Mouse (Mus musculus) cerebellum, adult 11-12 months (tissue): ENCODE results near the gene Pou5f1.

Experiments
- DNase-seq: peaks from one replicate; pipeline ENCODE4 v3.0.0; 2022

Gene Pou5f1

DNA sequence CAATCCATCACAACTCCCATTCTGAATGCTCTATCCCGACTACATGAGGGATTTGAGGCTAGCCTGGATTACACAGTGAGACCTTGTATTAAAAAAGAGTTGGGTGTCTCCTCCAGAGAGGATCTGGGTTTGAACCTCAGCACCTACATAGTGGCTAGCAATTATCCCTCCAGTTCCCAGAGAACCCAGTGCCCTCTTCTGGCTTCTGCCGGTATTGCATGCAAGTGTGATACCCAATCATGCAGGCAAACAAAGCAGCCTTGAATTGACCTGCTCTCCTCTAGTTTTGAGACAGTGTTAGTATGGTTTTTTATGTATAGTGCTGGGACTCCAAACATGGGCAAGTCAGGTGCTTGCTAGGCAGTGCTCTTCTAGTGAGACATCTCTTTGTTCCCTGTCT lies 8.1 kb downstream of the Pou5f1 start:
- DNase-seq: no peak

DNA sequence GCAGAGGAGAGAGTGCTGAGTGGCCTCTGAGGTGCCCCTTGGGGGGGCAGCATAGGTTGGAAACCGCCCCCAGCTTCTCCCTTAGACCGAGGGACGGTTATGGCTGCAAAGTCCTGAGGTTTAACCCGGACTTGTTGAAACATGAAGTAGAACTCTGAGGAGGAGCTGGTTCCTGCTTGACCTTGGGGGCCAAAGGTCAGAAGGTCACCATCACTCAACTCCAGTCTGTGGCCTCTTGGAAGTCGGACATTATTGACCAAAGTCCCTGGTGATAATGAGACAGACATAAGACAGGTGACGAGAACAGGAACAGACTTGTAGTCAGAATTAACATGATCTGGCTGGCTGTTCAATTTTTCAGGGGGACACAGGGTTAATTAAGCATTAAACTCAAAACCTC lies 8.9 kb downstream of the Pou5f1 start:
- no peak for DNase-seq

DNA sequence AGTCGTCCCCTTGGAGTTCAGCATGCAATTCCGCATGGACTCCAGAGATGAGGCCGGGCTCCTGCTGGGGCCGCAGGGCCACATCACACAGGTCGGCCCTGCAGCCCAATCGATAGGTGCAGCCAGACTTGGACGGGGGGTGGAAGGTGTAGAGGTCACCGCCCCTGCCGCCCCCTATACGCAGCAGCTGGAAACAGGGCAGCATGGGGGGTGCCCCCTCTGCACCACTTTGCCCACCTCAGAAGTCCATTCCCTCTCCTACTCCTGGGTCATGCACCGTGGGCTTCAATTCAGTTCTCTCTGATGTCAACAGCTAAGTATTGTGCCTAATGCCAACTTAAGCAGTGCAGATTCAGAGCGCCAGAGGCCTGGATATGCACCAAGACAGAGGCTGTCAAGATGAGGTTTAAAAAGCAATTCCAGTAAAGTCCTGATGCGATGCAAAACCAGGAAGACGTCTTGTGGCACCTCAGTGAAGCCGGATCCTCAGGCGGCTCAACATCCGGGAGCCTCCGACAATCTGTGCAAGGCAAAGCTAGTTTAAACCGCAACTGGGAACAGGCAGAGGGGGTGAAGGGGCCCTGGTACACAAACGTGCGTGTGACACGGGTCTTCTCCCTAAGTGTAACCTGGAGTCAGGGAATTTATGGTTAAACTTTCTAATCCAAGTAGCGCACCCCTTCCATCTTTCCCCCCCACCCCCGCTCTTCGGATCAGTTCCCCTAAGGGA lies 10.3 kb downstream of the Pou5f1 start:
- DNase-seq: peak; percentile 34

DNA sequence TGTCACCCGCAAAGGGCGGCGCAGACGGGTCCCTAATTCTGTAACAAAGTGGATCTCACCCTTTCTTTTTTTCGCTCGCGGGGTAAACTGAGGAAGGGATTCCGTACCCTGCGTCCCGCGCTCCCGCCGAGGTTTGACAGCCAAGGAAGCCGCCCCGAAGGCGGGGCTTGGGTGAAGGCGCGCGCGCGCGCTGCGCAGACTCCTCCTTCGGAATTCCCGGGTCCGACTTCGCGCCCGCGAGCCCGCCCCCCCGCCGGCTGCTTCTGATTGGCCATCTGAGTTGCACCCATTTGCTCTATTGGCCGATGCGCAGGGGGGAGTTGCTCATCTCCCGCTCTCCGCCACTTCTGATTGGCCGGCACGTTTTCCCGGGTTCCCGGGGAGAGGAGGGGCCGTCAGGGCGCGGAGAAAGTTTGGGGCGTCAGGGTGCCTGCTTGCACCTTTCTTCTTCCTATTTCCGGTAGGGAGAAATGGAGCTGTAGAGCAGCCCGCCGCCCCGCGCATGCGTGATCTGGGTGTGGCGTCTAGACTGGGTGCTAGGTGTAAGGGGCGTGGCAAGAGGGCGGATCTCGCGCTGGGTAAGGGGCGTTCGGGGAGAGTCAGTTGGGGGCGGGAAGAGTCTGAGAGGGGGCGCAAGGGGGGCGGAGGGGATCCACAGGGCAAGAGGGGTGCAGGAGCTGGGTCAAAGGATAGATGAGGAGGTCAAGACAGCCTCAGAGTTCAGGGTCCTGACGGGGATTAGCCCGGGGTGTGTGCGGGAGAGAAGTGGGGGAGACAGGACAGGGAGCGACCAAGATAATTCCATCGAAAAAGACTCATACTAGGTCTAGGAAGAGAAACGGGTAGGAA lies 11.1 kb downstream of the Pou5f1 start, which contains the start of the genes Tcf19 and Cchcr1:
Gene Tcf19 (minus strand): TSS at position 173 of the 849 bp plus-strand sequence.
Gene Cchcr1 (plus strand): TSS at position 449 of the 849 bp plus-strand sequence.
- DNase-seq: peak; percentile 93

DNA sequence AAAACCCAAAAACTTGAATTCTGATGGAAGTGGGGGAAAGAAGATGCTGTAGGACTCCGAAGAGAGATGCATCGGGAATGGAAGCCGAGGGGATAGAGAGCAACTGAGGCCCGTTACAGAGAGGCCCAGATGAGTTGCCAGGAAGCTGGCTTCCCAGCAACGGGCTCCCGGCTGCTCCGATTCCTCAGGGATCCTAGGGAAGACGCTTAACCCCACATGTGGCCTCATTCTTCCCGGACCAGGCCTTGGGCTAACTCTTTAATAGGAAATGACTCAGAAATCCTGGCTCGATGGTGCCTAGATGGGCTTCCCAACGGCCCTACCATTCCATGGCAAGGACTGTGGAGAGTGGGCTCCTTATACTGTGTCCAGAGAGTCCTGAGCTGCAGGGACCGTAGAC lies 11.7 kb downstream of the Pou5f1 start:
- DNase-seq: no peak

DNA sequence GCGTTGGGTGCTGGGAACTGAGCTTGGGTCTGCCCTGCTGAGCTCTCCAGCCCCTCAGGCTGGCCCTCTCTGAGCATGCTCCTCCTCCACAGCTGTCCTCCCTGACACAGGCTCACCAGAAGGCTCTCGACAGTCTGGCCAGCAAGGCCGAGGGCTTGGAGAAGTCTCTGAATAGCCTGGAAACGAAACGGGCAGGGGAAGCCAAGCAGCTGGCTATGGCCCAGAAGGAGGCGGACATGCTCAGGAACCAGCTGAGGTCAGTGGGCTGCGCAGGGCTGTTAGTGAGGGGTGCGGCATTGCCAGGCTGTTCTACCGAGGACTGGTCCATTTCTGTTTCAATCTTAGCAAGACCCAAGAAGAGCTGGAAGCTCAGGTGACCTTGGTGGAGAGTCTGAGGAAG lies 18.5 kb downstream of the Pou5f1 start:
- no peak for DNase-seq

DNA sequence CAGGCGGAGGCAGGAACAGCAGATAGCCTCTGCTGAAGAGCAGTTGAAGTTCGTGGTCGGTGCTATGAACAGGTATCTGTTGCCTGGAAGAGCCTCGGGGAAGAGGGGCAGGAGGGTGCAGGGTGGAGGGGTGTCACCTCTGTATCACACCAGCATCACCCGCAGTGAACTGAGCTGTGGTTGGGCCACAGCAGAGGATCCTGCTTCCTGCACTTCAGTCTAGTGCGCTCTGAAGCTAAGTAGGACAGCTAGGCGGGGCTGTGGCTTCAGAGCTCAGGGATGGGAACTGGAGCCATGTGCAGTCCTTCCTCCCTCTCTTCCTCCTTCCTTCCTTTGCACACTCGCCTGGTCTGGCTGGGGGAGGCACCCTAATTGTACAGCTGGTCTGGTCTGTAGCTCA lies 20.8 kb downstream of the Pou5f1 start:
- no peak for DNase-seq

DNA sequence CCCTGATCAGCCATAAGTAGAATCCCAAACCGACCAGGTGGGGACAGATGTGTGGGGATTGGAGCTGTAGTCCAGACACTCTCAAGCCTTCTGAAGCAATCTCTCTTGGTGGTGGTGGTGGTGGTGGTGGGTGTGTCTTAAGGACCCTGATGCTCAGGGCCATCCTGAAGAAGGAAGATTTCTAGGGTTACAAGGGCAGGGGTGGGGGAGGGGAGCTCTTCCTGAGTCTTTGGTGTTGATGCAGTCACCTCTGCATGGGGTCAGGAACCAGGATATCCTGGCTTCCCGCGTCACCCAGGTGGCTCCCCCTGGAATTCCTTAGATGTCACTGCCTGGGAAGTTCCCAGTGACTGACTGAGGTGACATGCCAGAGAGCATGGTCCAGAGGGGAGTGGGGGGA lies 26.5 kb downstream of the Pou5f1 start:
- no peak for DNase-seq

DNA sequence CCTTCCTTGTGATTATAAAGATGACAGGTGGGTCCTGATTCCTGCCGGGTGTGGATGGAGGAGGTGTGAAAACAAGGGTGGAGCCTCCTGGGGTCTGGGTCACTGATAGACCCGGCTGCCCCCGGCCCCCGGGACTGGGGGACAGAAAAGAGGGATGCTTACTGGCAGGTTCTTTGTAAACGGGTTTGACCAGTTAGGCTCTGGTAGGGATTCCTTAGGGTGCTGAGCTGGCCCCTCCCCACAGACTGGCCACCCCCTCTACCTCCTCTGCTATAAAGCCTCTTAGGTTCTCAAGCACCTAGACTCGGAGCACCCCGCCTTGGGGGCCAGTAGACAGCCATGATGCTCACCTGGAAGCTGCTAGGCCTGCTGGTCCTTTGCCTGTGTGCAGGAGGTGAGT lies 27.1 kb downstream of the Pou5f1 start, which contains the start of gene Psors1c2:
Gene Psors1c2 (plus strand): TSS at position 301 of the 400 bp plus-strand sequence.
- no peak for DNase-seq

DNA sequence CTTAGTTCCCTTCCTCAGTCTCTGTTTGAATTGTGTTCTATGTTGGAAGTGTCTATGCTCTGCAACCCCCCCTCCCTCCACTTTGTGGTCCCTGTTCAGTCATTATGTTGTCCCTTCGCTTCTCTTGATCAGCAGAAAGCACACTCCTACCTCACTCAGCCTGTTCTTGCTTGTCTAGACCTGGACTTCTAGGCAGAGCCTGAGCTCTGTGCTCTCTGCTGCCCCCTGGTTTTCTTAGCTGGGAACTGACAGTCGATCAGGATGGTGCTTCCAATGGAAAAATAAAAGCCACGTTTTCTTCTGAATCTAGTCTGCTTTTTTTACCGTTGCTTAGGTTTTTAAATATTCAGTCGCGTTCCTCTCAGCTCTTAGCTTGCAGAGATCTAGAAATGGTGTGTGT lies 28.5 kb downstream of the Pou5f1 start:
- DNase-seq: peak; percentile 70

DNA sequence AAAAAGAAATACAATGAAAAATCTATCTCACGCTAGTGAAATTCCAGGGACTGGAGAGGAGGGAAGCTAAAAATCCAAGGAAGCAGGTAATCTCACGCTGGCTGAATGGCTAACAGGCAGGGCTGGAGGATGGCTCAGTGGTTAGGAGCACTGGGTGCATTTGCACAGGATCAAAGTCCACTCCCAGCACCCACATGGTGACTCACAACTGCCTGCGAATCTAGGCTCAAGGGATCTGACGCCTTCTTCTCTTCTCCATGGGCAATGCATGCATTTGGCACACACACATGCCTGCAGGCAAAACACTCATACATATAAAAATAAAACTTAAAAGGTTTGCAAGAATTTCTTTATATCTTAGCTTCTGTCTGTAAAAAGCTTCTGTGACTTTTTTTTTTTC lies 31.6 kb downstream of the Pou5f1 start:
- no peak for DNase-seq

DNA sequence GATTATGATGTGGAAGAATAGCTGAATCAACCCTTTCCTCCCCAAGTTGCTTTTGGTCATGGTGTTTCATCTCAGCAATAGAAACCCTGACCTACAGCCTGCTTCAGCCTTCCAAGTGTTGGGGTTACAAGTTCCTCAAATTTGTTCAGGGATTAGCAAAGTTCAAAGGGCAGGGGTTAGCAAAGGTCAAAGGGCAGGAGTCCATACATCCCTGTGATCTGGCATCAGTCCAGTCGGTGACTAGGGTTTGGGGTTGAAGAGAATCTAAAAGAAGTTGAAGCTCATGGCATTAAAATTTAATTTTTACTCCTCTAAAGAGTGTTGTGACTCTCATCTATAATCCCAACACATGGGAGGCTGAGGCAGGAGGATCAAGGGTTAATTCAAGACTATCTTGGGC lies 32.7 kb downstream of the Pou5f1 start:
- no peak for DNase-seq

DNA sequence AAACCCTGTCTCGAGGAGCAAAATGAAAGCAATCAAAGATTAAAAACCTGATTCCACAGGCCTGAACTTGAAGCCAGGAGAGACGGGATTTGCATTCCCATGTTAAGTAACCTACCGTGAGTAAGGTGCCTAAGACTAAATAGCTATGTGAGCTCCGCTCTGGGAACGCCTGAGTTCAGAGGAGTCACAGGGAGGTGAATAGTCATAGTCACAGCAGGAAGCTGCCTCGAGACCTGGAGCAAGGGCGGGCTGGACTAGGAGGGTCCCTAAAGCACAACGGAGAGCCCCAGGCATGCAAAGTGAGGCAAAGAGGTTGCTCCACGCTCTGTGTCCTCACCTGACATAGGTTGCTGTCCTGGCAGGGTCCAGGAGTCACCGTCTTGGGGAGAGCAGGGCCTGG lies 33.7 kb downstream of the Pou5f1 start:
- DNase-seq: no peak

DNA sequence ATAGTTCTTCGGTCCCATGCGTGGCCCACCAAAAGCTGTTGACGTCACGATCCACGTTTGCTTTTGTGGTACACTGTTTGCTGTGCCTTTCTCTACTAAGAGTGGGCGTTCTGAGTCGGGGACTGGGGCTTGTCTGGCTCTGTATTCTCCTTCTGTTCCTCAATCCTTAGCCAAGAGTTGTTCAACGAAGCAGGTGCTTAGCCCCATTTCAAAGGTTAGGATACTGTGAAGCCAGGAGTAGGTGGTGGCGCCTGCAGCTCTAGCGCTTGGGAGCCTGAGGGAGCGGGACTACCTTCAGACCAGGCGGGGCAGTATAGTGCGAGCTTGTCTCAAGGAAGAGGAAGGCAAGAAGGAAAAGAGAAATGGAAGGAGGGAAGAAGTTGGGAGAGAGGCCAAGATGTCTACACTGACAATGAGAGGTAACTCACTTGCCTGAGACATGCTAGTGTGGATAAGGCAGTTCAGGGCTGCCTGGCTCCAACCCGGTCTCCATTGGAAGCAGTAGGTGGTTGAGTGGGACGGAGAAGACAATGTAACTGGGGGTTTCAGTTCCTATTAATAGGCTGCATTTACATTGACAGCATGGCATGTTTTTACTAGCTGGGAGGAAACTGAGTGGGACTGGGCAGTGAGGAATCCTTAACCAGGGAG lies 37.1 kb downstream of the Pou5f1 start:
- no peak for DNase-seq

DNA sequence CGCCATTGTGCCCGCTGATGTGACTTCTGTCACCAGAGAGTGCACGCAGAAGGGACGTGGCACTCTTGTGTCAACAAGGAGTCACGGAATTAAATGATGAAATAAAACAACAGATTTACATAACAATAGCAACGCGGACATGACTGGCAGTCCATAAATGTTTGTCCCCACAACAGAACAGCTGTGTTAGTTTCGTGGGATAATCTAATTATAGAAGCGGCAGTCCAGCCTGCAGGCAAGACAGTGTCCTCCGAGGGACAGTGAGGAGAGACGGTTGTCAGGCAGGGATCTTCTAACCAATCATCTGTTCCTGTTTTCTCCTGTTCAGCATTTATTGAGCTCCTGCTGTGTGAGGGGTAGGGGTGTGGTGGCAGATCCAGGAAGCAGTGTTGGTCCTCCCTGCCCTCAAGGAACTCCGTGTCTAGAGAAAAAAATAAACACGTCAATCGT lies 37.6 kb downstream of the Pou5f1 start:
- no peak for DNase-seq

DNA sequence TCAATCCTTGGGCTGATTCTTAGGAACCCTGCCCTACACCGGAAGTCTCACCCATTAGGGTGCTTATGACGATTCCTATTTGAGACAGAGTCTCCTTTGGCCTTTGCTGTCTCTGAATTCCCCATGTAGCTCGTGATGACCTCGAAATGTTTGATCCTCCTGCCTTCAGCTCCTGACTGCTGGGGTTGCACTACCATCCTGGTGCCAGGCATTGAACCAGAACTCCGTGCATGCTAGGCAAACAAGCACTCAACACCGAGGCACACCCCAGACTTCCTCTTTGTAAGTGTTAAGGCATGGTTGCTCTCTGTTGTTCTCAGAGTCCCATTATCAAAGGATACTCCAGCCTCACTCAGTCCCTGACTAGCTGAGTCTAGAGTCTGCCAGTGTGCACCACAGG lies 38.2 kb downstream of the Pou5f1 start:
- no peak for DNase-seq

DNA sequence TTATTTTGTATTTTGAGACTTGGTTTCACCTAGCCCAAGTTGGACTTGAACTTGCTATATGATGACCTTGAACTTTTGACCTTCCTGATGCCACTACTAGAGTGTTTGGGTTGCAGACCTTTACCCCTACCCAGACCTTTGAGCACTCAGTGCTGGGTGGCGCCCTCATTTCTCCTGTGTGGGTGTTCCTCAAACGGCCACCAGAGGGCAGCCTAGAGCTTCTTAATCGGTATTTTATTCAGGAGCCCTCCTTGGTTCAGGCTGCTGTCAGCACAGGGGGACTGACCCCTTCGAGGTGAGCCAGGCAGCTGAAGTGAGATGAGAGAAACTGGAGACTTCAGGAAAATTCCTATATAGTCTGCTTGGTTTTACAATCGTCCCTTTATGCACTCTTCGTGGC lies 38.9 kb downstream of the Pou5f1 start:
- DNase-seq: peak; percentile 44

DNA sequence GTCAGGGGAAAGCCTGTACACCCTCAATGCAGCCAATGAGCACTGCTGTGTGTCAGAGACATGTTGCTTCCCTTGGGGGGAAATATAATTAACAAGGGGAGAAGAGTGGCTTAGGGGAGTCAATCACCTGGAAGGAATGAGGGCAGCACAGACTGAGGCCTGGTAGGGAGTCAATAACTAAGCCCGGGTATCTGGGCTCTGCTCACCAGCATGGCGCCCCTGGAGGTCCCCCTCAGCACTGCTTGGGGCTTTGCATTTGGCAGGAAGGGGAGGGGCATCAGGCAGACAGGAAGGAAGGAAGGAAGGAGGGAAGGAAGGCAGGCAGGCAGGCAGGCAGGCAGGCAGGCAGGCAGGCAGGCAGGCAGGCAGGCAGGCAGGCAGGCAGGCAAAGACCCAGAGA lies 41.6 kb downstream of the Pou5f1 start:
- DNase-seq: no peak

DNA sequence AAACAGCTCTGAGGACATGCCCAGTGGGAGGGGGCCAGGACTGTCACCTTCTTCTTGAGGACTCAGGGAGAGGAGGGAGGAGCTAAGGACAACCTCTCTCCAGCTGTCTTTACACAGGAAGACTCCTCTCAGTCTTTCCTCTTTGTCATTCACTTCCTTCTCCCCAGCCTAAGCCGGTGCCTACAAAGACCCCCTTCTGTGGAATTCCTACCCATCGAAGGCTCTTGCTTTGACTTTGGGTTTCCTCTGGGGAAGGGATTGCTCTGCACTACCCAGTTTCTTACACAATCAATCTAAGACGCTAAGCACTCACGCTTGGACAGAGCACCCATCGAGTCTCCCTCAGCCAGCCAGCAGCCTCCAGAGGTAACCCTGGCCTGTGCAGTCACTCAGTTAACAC lies 42.8 kb downstream of the Pou5f1 start:
- no peak for DNase-seq

DNA sequence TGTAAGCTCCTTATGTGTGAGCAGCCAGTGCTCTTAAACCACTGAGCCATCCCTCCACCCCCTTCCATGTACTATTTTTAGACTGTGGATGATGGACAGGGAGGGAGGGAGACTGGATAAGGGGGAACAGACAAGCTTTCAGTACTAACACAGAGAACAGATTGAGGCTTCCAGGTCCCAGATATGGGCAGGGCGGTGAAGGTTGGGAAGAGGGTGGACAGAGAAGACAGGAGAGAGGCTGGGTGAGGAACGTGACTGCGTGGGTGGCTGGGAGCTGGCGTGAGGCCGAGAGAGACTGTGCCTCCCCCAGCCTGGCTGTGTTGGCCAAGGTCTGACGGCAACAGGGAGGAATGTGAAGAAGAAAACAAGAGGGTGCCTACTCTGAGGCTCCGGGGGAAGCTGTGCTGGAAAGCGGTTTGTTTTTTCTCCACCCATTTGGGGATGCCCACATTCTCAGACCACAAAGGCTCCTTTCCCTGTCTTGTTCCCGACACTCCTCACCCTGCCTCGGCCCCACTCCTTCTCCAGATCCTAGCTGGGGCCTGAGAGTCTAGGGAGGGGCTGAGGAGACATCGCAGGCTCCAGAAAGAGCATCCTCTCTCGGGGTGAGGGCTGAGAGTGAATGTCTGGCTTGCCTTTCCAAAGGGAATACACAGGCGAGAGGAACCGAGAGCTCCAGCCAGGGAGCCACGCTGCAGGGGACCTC lies 43.8 kb downstream of the Pou5f1 start:
- DNase-seq: peak; percentile 90

DNA sequence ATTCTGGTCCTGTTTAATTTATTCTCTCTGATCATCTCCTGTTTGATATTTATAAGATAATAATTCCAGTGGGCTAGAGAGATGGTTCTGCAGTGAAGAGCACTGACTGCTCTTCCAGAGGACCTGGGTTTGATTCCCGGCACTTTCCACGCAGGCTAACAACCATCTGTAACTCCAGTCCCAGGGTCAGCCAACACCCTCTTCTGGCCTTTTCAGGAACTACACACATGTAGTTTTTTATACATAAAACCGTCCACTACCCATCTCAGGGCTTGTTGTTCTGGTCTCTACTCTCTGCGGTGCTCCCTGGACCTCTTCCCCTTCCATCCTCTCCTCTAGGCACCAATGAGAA lies 44.3 kb downstream of the Pou5f1 start:
- no peak for DNase-seq

DNA sequence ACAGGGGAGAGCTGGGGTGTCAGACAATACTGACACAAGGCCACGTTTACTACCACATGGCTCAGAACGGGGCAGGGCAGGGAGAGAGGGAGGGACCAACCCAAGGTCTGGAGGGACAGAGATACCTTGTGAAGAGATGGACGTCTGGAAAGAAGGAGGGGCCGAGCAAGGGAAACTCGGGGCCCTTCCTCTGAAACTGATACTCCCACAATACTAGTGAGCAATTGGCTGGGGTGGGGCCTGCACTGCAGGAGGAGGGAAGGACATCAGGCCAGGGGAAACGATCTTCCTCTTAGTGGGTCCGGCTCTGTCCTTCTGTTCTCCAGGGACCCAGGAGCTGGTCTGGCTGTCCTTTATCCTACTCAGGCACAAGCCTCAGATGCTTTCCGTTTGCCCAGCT lies 45.1 kb downstream of the Pou5f1 start:
- peak; percentile 18 for DNase-seq

DNA sequence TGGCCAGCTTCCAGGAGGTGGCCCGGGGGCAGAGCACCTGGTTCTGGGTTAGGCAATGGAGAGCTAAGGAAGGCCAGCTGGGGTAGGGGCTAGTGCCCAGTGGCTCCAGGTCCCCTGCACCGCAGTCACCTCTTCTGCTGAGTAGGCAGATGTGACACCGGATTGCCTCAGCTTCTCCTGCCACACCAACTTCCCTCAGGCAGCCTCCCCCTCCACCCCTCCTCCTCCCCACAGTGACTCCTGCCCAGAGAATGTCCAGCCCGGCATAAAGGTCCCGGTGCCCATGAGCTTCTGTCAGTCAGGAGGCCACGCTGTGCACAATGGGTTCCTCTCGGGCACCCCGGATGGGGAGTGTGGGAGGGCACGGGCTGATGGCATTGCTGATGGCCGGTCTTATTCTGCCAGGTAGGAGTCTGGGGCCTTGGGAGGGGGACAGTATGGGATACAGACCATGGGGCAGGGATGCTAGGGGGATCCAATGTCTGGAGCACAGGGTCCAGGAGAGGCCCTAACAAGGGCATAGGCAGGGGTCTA lies 46.1 kb downstream of the Pou5f1 start, which contains the start of gene Cdsn:
Gene Cdsn (plus strand): TSS at position 248 of the 534 bp plus-strand sequence.
- no peak for DNase-seq
